Mouse (Mus musculus): ENCODE measurements around the gene Ets1. TPM values are rescaled to one million over a fixed set of nuclear protein-coding genes. Genes with fewer than 3 reads are reported as not detected.

The Ets1 gene
- polyA plus RNA-seq, 1 experiment = 7.7 TPM

DNA sequence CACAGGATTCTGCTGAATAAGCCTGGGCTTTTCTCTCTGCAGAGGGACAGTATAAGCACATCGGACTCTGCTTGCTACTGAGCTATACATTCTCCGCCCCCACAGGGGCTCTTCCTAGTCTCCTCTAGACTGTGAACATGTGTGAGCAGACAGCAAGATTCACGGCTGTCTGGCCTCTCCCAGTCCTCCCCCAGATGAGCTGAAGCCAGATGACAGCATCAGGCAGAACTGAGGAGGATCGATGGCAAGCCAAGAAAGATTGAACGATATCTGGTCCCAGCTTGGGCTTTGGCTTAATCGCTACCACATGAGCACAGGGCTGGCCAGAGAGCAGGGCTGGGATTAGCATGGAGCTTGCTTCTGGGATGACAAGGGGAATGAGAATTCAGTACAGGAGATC, 155.7 kb downstream of the Ets1 start:
- TF ChIP-seq CTCF (IDR thresholded peaks at IDR 0.05; ENCODE audit: extremely low read depth, insufficient read depth, low read length) (no peak), POLR2A (IDR thresholded peaks at IDR 0.05; ENCODE audit: extremely low read depth, insufficient read depth, low read length) (no peak)
- Histone ChIP-seq H3K27ac (ENCODE audit: insufficient read depth, low read length) (no peak overlapping the region), H3K4me1 (ENCODE audit: control insufficient read depth, insufficient read depth, low read length) (no peaks in the 10 kb centered on the region), H3K4me3 (ENCODE audit: insufficient read depth, low read length) (no peak overlapping the region)

DNA sequence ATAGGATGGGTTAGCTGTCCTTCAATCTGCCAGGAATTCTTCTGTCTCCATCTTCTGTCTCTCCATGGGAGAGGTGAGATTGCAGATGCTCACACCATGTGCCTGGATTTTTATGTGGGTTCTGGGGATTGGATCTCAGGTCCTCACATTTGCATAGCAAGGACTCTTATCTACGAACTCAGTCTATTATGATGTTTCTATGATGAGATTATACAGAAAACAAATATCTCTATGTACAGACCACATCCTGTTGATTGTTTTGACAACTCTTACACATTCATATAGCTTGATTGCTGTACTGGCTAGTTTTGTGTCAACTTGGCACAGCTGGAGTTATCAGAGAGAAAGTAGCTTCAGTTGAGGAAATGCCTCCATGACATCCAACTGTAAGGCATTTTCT, 162.2 kb downstream of the Ets1 start:
- no peak overlapping the region for H3K4me3 ChIP-seq (ENCODE audit: insufficient read depth, low read length)
- TF ChIP-seq POLR2A (IDR thresholded peaks at IDR 0.05; ENCODE audit: extremely low read depth, insufficient read depth, low read length) (no peak), CTCF (IDR thresholded peaks at IDR 0.05; ENCODE audit: extremely low read depth, insufficient read depth, low read length) (no peak)
- H3K27ac ChIP-seq (ENCODE audit: insufficient read depth, low read length) = no peak overlapping the region
- no peaks in the 10 kb centered on the region for H3K4me1 ChIP-seq (ENCODE audit: control insufficient read depth, insufficient read depth, low read length)

DNA sequence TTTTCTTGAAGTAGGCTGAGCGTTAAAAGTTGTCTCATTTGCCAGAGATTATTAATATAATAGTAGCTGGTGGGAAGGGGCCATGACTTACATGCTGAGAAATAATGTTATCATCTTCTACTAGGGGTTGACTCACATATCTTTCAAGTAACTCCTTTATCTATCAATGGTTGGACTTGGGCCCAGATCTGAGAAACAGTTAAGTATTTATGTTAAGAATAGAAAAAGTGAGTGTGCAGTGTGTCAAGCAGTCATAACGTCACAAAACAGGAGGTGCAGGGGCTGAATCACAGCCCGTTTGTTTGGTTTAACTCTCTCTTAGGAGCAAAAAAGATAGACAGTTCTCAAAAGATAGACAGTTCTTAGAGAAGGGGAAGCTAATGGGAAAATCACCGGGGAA, 170.1 kb downstream of the Ets1 start:
- TF ChIP-seq CTCF (IDR thresholded peaks at IDR 0.05; ENCODE audit: extremely low read depth, insufficient read depth, low read length) (no peak), POLR2A (IDR thresholded peaks at IDR 0.05; ENCODE audit: extremely low read depth, insufficient read depth, low read length) (no peak)
- no peak overlapping the region for H3K4me3 ChIP-seq (ENCODE audit: insufficient read depth, low read length)
- no peaks in the 10 kb centered on the region for H3K4me1 ChIP-seq (ENCODE audit: control insufficient read depth, insufficient read depth, low read length)
- no peak overlapping the region for H3K27ac ChIP-seq (ENCODE audit: insufficient read depth, low read length)

Other genes starting within 250 kb of the Ets1 start
- gene Fli1, start 93.4 kb upstream of the Ets1 start, polyA plus RNA-seq (2012; rRNA removed) = 3.0 and 3.7 TPM in 2 replicates

All from cortical plate, adult 2 months (tissue).